Mouse (Mus musculus): ENCODE data around the gene Ano8. TPM values are rescaled to one million over a fixed set of nuclear protein-coding genes. Genes with fewer than 3 reads are reported as not detected.
A peak's percentile ranks its signal among the peaks of the same experiment; 100 is the strongest.

Ano8 gene
- total RNA-seq, 2 experiments from 2014 or later: 17.1 to 18.4 TPM

DNA sequence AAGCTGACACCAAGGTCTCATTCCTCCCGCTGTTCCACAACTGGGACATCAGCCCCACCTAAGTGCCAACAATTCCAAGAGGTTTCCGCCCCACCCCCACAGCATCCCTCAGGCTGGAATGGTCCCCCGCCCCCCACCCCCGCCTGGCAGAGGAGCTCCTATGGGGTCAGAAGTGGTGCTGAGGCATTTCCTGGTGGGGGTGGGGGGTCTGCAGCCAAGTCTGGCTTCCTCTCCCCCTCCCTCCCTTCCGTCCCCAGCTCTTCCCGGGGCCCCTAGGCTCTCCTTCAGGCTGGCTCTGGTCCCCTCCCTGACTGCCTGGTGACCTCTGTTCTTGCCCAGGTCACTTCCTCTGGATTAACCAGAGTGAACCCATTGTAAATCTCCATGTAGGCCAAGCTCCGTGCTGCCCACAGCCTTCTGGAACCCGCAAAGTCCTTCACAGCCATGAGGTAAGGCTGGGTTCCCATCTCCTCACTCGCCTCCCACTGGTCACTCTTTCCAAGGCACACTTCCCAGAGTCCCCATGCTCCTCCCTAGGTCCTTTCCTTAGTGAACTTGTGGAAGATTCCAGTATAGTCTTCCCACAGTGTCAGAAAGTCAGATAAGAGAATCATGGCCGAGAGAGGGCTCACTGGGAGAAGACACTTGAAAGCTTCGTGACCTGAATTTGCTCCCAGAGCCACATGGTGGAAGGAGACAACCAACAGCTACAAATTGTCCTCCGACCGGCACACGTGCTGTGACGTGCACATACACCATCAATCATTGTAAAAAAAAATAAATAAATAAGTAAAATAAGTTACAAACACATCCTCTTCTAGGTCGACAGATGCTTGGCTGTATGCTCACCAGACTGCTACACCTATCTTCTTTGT, 13.3 kb upstream of the Ano8 start:
- DNase-seq: peak; percentile 8

DNA sequence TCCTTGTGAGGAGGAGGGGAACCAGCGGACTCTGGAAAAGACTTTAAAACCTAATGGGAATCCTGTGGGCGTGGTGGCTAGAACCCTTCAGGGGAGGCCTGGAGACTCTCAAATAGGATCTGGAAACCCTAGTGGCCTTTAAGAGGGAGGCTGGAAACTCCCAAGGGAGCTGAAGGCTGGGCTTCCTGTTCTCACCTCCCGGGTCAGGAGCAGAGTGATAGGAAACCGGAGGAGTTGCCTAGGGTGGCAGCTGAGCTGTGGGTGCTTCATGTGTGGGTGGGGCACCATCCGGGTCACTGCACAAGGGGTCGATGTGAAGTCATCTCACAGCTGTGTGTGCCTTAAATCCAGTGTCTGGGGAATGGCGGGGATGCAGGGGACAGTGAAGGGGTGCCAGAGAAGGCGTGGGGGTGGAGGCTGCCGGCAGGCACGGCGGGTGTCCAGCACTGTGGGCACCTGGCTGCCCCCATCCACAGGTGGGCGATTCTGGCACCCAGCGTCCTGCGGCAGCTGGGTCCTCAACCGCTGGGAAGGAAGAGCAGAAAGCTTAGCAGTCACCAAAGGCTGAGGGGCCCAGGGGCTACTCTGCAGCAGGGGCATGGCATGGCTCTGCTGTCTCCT, 12.2 kb upstream of the Ano8 start:
- peak; percentile 12 for DNase-seq

DNA sequence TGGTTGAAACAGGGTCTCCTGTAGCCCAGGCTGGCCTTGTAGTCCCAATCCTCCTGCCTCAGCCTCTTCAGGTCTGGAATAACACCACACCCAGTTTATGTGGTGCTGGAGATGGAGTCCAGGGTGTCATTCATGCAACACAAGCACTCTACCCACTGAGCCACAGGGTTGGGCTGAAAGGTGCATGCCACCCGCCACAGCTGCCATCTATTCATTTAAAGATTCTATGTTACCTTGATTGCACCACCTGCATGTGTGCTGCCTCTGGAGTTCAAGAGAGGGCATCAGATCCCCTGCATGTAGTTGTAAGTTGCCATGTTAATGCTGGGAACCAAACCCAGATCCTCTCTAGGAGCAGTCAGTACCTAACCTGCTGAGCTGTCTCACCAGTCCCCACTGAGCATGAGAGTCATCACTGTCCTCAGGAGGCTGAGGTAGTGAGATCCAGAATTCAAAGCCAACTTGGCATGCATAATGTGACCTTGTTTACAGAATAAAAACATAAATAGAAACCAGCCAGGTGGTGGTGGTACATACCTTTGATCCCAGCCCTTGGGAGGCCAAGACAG, 11.4 kb upstream of the Ano8 start:
- no peak for DNase-seq

DNA sequence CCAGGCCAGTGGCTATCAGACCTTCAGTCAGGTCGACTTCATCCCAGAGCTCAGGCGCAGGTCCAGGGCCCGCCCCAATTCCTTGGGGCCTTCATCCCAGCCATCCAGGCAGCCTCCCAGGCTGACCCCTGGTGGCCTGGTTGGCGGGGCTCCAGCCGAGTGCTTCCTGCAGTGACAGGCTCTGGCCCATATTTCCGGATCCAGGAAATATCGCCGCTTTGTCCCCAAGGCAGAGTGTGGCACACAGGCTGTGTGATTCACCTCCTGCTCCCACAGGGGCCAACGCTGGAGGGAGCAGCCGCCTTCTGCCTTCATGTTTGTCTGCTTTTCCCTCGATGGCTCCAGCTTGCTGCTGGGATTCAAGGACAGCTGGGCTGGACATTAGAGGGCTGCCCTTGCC, 10.7 kb upstream of the Ano8 start:
- peak; percentile 87 for DNase-seq

DNA sequence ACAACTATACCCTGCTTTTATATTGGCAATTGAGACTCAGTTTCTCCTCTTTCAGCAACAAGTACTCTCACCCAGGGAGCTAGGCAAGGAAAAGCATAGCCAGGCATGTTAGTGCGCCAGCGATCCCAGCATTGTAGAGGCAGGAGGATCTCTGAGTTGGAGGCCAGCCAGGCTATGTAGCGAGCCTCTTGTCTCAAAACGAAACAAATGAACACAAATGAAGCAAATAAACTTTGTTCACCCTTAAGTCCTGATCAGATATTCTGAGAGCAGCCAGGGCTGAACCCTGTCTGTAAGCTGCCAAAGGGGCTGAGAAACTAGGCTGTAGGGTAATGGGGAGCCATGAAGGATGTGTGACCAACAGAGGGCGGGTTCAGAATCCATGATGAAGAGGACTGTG, 10.0 kb upstream of the Ano8 start:
- DNase-seq: no peak

DNA sequence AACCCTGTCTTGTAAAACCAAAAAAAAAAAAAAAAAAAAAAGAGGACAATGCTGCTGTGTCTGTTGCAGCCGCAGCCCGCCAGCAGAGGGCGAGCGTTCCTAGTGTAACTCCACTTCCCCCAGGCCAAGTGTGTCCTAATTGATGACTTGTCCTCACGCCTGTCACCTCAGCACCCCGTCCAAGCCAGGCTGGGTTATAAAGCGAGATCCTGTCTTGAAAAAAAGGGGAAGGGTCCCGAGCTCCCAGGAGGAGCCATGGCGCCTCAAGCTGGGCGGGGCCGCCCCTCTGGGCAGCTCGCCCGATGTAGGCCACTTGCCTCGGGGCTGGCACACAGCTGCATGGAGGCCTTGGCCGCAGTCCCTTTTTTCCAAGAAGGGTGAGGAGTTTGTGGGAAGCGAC, 9.3 kb upstream of the Ano8 start:
- DNase-seq: peak; percentile 76

DNA sequence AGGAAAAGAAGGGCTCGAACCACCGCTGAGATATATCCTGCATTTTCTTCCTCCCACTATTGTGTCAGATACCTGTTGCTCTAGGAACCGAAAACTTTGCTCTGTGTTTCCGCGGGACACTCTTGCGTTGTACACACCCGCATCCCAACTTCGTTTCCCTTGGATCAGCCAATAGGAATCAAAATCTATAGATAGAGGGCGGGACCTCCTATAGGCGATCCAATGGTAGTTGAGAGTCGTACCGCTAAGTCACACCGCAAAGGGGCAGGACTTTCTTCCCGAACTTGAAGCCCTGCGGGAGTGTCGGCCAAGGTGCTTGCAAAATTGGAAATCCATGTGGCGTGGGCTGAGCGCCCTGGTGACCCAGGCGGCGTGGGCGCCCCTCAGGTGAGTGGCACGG, 2.7 kb upstream of the Ano8 start:
- DNase-seq: peak; percentile 86

DNA sequence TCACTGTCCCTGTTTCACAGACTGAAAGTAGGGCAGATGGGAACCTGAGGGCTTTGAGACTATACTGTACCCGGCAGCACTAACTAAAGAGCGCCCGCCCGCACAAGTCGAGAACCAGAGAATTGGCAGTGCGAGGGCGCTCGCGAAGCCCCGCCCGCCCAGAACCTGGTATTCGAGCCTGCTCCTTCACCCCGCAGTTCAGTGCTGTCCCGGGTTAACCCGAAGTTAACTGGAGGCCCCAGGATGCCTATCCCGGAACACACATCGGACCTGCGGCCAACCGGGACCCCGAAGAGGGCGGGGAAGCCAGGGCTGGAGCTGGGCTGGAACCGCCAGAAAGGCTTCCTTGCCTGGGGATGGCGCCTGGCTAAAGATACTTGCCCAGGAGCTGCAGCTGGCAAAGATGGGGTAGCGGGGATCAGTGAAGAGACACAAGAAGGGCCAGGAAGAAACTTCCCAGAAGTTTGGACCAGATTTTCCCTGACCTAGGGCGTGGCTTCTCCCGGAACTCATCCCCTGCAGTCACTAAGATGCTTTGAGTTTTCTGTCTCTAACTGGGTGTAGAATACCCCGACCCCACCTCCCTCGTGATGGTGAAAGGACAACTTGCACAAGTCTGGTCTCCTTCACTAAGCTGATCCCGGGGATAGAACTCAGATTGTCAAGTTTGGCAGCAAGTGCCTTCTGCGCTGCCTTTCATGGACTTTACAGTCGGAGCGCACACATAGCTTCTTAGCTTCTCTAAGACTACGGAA, 2.1 kb upstream of the Ano8 start, which contains the start of gene Gtpbp3:
Gene Gtpbp3, plus strand, starts transcription at position 413 of the 755 bp plus-strand sequence.
- peak; percentile 83 for DNase-seq

DNA sequence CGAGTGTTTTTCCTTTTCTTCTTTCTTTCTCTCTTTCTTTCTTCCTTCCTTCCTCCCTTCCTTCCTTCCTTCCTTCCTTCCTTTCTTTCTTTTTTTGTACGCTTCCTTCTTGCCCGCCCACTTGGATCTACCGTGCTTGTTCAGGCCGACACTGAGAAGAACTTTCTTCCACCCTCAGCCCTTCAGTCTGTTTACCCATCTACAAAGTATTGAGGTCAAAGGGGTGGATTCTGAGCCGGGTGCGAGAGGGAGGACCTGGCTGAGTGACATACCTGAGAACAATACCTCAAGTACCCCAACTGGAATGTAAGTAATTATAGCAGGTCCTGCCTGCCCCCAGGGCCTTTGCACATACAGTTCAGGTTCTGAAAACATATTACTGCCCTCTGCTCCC, 370 bp upstream of the Ano8 start:
- DNase-seq: no peak

DNA sequence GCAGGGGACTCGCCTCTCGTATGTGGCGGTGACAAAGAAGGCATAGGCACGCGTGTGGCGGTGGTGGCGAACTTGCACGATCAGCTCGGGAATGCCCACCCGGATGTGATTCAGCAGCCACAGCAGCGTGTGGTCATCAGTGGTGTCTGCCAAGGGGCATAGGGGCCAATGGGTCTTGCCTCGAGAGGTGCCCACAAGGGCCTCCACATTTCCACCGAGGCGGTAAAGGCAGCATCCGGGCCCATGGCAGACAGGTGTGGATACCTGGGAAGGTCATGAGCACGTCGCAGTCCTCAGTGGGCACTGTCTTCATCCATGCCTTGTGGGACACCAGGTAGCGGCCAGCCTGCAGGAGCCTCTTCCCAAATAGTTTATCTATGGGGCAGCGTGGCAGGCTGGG, 1.0 kb downstream of the Ano8 start:
- no peak for DNase-seq

DNA sequence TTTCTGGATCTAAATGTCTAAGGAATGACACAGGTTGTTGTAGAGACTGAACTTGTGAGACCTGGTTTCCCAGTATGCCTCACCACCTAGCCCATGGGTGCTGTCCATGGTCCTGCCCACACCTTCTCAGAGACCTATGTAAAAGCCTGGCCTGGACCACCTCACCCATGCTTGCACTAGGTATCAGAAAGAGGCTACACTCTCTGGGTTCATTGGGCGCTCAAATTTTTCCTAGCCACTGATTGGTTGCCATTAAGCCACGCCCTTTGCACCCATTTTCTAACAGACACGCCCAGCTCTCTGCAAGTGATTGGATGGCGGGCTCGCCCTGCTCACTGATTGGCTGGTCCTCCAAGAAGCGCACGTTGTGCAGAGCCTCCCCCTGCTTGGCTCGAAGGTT, 1.8 kb downstream of the Ano8 start:
- no peak for DNase-seq

DNA sequence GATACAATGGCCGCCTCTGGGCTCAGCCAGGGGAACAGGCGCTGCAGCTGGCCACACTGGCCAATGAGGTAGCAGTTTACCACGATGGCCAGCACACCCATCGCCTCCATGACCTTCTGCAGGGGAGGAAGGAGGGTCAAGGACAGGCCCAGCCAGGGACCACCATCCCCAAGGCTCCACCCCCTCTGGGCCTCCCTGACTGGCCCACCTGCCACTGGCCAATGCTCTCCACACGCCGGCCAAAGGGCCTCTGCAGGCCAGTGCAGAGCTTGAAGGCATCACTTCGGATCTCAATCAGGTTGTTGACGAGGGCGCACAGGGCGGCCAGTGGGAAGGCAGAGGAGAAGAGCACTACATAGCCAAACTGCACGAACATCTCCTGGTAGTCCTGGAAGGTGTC, 6.8 kb downstream of the Ano8 start:
- no peak for DNase-seq

DNA sequence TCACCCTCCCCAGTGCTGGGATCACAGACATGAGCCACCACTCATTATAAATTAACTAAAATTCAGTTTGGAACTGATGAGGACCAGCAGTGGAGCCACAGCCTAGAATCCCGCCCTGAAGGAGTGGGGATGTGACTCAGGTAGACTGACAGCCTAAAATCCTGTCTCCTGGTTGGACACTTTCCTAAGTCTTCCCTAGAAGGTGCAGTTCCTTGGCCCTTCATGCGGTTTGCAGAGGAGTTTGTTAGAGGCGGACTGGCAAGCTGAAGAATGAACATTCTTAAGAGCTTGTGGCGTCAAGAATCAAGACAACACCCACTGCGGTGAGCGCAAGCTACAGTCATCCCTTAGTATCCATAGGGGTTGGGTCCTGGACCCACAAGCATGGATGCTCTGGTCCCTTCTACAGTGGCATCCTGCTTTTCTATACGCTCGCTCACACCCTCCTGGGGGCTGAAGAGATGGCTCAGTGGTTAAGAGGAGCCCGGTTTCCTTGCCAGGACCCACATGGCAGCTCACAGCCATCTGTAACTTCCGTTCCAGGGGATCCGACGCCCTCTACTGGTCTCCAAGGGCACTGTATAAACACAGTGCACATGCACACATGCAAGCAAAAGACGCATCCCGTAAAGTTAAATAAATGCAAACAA, 8.4 kb downstream of the Ano8 start:
- no peak for DNase-seq

DNA sequence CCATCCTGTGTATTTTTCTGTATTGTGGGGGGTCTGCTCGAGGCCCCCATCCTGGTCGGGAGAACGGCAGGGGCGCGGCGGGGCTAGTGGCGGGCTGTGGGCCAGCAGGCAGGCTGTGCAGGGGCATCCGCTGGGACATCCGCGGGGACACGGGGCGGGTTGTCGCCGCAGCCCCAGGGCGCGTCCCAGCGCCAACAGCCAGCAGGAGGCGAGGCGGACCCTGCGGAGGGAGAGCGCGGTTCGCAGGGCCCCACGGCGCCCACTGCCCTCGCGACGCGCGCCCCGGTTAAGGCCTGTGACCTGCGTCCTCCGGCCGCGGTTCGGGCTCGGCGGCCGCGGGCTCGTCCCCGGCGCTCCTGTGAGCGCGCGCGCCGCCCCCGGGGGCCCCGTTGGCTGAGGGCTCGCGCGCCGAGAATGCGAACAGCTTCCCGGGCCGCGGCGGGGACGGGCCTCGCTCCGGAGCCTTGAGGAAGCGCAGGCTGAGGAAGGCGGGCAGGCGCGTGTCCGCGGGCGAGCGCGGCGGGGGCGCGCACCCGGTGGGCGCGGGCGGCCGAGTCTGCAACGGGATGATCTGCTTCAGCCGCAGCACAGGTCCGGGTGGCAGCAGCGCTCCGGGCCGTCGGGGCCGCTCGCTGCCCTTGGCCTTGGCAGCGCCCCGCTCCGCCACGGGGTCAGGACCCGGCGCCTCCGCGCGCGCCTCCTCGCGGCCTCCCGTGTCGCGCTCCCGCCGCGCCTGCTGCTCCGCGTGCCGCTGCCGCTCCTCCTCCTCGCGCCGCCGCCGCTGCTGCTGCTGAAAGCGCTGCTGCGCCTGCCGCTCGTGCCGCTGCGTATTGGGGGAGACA, 9.4 kb downstream of the Ano8 start:
- peak; percentile 82 for DNase-seq

DNA sequence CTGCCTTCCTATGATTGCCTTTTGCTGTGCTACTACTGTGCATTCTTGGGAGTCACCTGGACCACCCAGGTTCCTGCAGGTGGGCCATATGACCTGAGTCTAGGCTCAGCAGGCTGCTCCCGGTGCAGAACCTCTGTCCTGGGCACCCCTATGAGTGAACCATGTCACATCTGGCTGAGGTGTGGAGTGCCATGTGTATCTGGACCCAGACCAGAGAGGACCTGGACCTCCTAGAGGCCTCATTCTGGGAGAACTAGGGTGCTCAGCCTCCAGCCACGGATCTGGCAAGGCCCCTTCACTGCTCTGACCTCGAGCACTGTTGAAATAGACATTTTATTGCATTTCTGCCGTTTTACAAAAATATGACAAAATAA, 10.1 kb downstream of the Ano8 start:
- DNase-seq: no peak

DNA sequence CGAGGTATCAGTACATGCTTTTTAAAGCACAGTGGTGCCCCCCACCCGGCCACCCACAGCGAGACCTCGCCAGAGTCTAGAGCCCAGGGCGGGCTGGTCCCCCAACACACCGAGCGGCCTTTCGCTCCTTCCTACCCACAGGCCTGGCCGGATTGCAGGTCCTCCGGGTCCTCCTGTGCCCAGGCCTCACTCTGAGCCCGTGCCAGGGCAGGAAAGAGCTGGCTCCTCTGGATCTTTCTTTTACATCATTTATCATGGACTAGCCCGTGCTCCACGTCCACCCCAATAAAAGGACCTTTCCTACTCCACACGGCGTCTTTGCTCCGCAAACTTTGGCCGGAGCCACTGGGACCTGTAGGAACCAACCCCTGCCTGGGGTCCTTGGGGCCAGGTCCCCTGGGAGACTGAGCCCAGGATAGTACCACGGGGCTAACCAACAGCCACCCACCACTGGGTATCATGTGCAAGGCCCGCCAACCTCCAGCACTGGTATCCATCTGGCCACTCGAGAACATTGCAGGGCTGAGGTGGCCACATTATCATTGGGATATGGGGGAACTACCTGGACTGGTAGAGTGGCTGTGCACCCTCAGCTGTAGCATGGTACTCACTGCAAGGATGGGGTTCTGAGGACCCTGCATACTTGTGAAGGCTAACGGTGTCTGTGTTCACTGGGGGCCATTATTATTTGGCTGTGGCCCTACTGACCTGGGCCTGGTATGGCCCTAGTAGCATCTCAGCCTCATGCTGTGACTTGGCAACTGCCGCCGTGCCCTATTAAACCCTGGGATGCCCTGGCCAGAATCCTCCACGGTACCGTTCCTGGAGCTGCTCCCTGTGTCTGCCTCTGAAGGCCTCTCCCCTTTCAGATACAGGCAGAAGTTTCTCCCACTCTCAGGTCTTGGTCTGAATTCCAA, 10.7 kb downstream of the Ano8 start:
- DNase-seq: no peak

DNA sequence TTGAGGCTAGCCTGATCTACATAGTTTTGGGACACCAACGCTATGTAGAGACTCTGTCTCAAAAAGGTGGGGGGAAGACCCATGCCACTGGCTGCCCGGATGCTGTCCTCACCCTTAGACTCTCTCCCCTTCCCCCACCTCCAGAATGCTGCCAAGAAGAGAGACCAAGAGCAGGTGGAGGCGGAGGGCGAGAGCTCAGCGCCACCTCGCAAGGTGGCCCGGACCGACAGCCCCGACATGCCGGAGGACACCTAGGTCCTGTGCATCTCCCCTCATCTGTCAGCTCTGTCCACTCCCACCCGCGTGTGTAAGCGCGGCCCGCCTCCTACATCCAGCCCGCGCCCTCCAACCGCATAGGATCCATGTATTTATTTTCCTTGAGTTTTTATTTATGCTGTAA, 11.4 kb downstream of the Ano8 start:
- no peak for DNase-seq

DNA sequence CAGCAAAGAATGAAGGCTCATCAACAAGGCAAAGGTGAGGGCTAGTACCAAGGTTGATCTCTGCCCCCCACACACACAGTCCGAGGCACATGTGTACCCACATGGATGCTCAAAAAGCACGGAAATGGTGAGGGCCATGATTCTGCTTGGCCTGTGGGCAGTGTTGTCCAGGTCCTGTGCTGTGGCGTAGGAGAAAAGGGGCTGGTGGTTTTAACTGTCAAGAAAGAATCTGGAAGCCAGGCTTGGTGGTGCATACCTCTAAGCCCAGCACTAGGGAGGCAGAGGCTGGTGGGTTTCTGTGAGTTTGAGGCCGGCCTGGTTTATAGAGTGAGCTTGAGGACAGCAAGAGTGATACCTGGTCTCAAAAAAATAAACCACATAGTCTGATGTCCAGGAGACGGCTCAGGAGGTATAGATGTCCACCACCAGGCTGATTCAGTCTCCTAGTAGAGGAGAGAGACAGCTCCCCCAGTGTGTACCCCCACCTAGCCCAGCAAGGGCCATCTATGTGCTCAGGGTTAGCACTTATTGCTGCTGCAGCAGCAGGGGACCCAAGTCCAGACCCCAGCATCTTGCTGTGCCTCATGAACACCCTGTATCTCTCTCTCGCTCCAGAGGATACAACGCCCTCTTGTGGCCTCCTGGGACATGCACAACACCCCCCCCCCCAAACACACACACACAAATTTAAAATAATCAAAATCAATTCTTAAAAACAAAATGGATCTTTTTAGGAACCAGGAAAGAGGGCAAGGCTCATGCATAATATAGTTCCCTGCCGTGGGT, 13.0 kb downstream of the Ano8 start:
- no peak for DNase-seq

DNA sequence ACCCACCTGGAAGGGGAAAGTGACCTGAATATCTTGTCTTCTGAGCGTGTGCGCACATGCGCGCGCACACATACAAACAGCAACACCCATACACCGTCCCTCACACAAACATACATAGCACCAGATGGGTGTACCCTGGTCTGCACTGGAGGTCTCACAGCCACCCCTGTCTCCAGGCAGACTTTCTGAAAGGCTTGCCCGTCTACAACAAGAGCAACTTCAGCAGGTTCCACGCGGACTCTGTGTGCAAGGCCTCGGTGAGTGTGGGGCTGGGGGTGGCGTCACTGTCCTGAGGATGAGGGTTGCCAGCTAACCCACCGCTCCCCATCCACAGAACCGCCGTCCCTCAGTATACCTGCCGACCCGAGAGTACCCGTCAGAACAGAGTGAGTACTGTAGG, 13.9 kb downstream of the Ano8 start:
- DNase-seq: no peak

DNA sequence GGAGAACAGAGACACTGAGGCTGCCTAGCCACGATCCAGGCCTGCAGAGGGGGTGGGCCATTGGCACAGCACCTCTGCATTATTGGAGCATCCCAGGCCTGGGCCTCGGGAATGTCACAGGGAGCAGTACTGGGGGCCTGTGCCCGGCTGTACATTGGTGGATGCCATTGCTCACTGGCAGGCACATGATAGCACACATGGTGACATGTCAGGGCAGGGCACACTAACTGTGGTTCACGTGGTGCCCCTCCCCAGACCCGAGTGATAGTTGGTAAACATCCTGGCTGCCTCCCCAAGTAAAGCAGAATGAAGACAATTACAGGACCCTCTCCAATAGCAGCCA, 14.9 kb downstream of the Ano8 start:
- DNase-seq: no peak

All from gastrocnemius, postnatal 25 days (tissue).